Mouse (Mus musculus): ENCODE measurements at regions not wholly inside any gene's neighbourhood (a gene's known extent, or its start where the extent isn't known, plus 50 kb on each side); places are given as distances from the start of the nearest gene placed in this dataset.

GRCm38 (mm10) chr10:17629709-17630108 is 93.3 kb upstream of the Cited2 start:
- TF ChIP-seq POLR2A (IDR thresholded peaks at IDR 0.05; ENCODE audit: low read depth, low read length) (no peak), CTCF (IDR thresholded peaks at IDR 0.05; ENCODE audit: extremely low read depth, insufficient read depth, insufficient read length, insufficient replicate concordance) (no peak)

Data from spleen, adult 2 months (tissue).